Mouse (Mus musculus): ENCODE data around the gene Ell.

- TF ChIP-seq POLR2A (IDR thresholded peaks at IDR 0.05; ENCODE audit: borderline replicate concordance, extremely low read depth, low read depth, low read length), result no peak
- TF ChIP-seq CTCF (IDR thresholded peaks at IDR 0.05; ENCODE audit: insufficient read depth, low read length), result no peak
Observed at GRCm38 (mm10) chr8:70614469-70614868, 75.2 kb downstream of the Ell start.
